Mouse (Mus musculus) naive thymus-derived CD4-positive, alpha-beta T cell, adult 2 months (primary cell): ENCODE data around the gene Ifngr2.

ENCODE experiments used
- DNase-seq: peaks from one replicate; pipeline ENCODE4 v3.0.0-alpha.2; 2011; ENCODE audit warnings: low read depth

Gene Ifngr2

GRCm38 (mm10) chr16:91609501-91610245 lies 62.8 kb downstream of the Ifngr2 start:
- DNase-seq, result no peak

- no peak for DNase-seq
These were observed 64.4 kb downstream of the Ifngr2 start for GRCm38 (mm10) chr16:91611248-91611647.

- no peak for DNase-seq
These were observed 65.7 kb downstream of the Ifngr2 start for GRCm38 (mm10) chr16:91612525-91612924.

GRCm38 (mm10) chr16:91614552-91614951 lies 67.7 kb downstream of the Ifngr2 start:
- DNase-seq, result no peak
